Mouse (Mus musculus) heart, embryonic 14.5 days (tissue): Measurements from ENCODE around the gene S100a5. TPM values are rescaled to one million over a fixed set of nuclear protein-coding genes. Genes with fewer than 3 reads are reported as not detected.

Experiments used
- ATAC-seq: fragments of 200-750 bp; cut with Nextera tagmentation; 2 replicates; pipeline ENCODE4 v1.8.0; 2017; ENCODE audit warnings: low read depth, moderate TSS enrichment; ENCODE audit not compliant: insufficient number of reproducible peaks, insufficient read depth, low FRiP score
- H3K27ac ChIP-seq, 2 experiments: fragments of 200-500 bp in 1 of 2; fragments of 300-500 bp in 1 of 2; sonication (generic) in 1 of 2; replicated peaks in 1 of 2; 2 replicates each; pipeline ENCODE4 v1.5.1; 2012 to 2014; ENCODE audit warnings: low read depth in 2 of 2, low read length in 2 of 2, control low read depth in 1 of 2, mild to moderate bottlenecking in 1 of 2, mixed read lengths in 1 of 2; ENCODE audit not compliant: control insufficient read depth in 1 of 2, insufficient read depth in 1 of 2
- H3K27me3 ChIP-seq: fragments of 300-500 bp; sonication (generic); 2 replicates; pipeline ENCODE4 v1.6.1; 2014; ENCODE audit warnings: mild to moderate bottlenecking, low read length, control low read depth; ENCODE audit not compliant: control insufficient read depth, insufficient read depth
- H3K36me3 ChIP-seq: fragments of 300-500 bp; sonication (generic); 2 replicates; pipeline ENCODE4 v1.6.1; 2014; ENCODE audit warnings: mild to moderate bottlenecking, control low read depth, low read length, mixed read lengths; ENCODE audit not compliant: control insufficient read depth, insufficient read depth
- H3K4me1 ChIP-seq, 2 experiments: fragments of 200-500 bp in 1 of 2; fragments of 300-500 bp in 1 of 2; sonication (generic) in 1 of 2; 2 replicates each; pipeline ENCODE4 v1.6.1; 2012 to 2014; ENCODE audit warnings: low read length in 2 of 2, control low read depth in 1 of 2, mixed read lengths in 1 of 2; ENCODE audit not compliant: control insufficient read depth in 2 of 2, insufficient read depth in 2 of 2
- H3K4me2 ChIP-seq: fragments of 300-500 bp; sonication (generic); 2 replicates; pipeline ENCODE4 v1.6.1; 2014; ENCODE audit warnings: mild to moderate bottlenecking, low read length
- H3K4me3 ChIP-seq, 2 experiments: fragments of 200-500 bp in 1 of 2; fragments of 300-500 bp in 1 of 2; sonication (generic) in 1 of 2; 2 replicates each; pipeline ENCODE4 v1.5.1; 2012 to 2014; ENCODE audit warnings: low read length in 2 of 2, mild to moderate bottlenecking in 2 of 2, control low read depth in 1 of 2, low read depth in 1 of 2, moderate library complexity in 1 of 2; ENCODE audit not compliant: control insufficient read depth in 1 of 2, insufficient read depth in 1 of 2
- H3K9ac ChIP-seq: fragments of 300-500 bp; sonication (generic); 2 replicates; pipeline ENCODE4 v1.6.1; 2014; ENCODE audit warnings: mild to moderate bottlenecking, low read length
- H3K9me3 ChIP-seq: fragments of 300-500 bp; sonication (generic); 2 replicates; pipeline ENCODE4 v1.6.1; 2016; ENCODE audit warnings: low read length, control low read depth; ENCODE audit not compliant: control insufficient read depth
- WGBS: fragments of 180-500 bp; shearing (Covaris S2); extraction: QIAGEN DNeasy Blood & Tissue Kit; methylation state at CpG from one replicate; pipeline ENCODE4 v1.1.7; 2014; 5-methylcytosine and 5-hydroxymethylcytosine counted together
- polyA plus RNA-seq: library from polyadenylated mRNA; unstranded; fragments of >200 nt; fragmentation: Nextera tagmentation; extraction: Ambion mirVana; gene quantifications from 2 replicates; pipeline ENCODE4 v1.2.1, GENCODE M21; 2014

S100a5 gene
- polyA plus RNA-seq: not detected in 2 replicates

DNA sequence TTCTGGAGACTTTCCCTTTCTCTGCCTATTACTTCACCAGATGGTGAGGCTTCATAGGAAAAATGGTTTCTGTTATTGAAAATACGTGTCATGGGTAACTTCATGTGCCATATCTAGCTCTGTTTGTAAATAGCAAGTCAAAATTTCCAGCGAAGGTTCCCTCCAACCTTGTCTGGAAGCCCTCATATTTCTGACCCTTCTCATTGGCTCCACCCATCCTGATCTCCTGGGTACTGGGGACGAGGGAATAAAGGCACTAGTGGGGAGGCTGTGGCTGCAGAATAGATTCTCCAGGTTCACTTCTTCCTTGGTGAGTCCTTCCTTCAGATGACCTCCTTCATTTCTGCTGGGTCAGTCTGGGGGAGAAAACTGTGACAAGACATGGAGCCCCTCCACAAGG, at the start of gene S100a5:
Gene S100a5, plus strand, starts transcription at position 301 of the 400 bp plus-strand sequence.
- H3K36me3 ChIP-seq: no peaks in the 10 kb centered on the region
- H3K27ac ChIP-seq: no peak within 1 kb of the TSS
- no peak for ATAC-seq
- H3K9ac ChIP-seq: no peak within 1 kb of the TSS
- no peaks in the 10 kb centered on the region for H3K9me3 ChIP-seq
- H3K27me3 ChIP-seq: peaks cover 4% of the 10 kb centered on the region; the same call in 1 of the 2 replicates
- no peak within 1 kb of the TSS for H3K4me2 ChIP-seq
- 42% methylated on average over 3 of the region's 3 CpGs for WGBS
- peaks cover 21 to 22% of the 10 kb centered on the region in 2 experiments for H3K4me1 ChIP-seq
- H3K4me3 ChIP-seq: no peak within 1 kb of the TSS

- no peak within 1 kb of the TSS for H3K9ac ChIP-seq
- no peaks in the 10 kb centered on the region for H3K36me3 ChIP-seq
- no peak for ATAC-seq
- no peak within 1 kb of the TSS for H3K4me2 ChIP-seq
- no peaks in the 10 kb centered on the region for H3K4me1 ChIP-seq
- no peaks in the 10 kb centered on the region for H3K27me3 ChIP-seq
- H3K9me3 ChIP-seq: no peaks in the 10 kb centered on the region
- 82% methylated on average over 6 of the region's 6 CpGs for WGBS
- no peak within 1 kb of the TSS for H3K4me3 ChIP-seq
- no peak within 1 kb of the TSS for H3K27ac ChIP-seq
These were observed 48.2 kb upstream of the S100a5 start, which contains the start of gene S100a3 for GRCm38 (mm10) chr3:90560008-90560628. Gene S100a3, plus strand, starts transcription at chr3:90560578.

GRCm38 (mm10) chr3:90574691-90575090, 33.6 kb upstream of the S100a5 start:
- Histone ChIP-seq H3K27me3 (no peaks in the 10 kb centered on the region), H3K4me1 (no peaks in the 10 kb centered on the region; a peak in 1 of 4 replicates), H3K4me3 (no peak overlapping the region), H3K4me2 (no peak overlapping the region), H3K36me3 (no peaks in the 10 kb centered on the region), H3K9me3 (no peaks in the 10 kb centered on the region), H3K9ac (no peak overlapping the region), H3K27ac (no peak overlapping the region)
- no peak for ATAC-seq
- WGBS: 68% methylated on average over 5 of the region's 5 CpGs

DNA sequence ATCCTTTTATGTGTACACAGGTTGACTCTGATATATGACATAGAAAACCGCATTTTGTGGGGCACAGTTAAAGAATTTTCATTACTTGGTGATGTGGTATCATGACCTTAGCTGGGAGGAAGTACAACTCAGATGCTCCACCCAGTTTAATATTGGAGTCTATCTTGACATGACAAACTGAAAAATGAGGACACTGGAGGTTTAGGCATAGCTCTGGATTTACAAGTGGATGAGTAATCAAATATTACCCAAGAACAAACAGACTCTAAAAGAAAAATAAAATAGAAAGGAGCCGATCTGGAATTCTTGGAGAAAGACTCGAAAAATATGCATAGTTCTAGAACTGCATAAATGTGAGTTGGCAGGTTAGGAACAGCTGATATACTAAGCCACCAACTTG, 33.0 kb upstream of the S100a5 start:
- H3K9me3 ChIP-seq: no peaks in the 10 kb centered on the region
- ATAC-seq: no peak
- WGBS: 73% methylated on average over 3 of the region's 3 CpGs
- H3K9ac ChIP-seq: no peak overlapping the region
- no peak overlapping the region for H3K27ac ChIP-seq
- H3K27me3 ChIP-seq: no peaks in the 10 kb centered on the region
- no peak overlapping the region for H3K4me3 ChIP-seq
- no peaks in the 10 kb centered on the region; a peak in 1 of 4 replicates for H3K4me1 ChIP-seq
- no peaks in the 10 kb centered on the region for H3K36me3 ChIP-seq
- no peak overlapping the region for H3K4me2 ChIP-seq

GRCm38 (mm10) chr3:90576351-90577001, 31.8 kb upstream of the S100a5 start:
- H3K27ac ChIP-seq: no peak overlapping the region
- H3K27me3 ChIP-seq: no peaks in the 10 kb centered on the region
- H3K9me3 ChIP-seq: no peaks in the 10 kb centered on the region
- no peaks in the 10 kb centered on the region for H3K36me3 ChIP-seq
- WGBS: 59% methylated on average over 10 of the region's 10 CpGs
- ATAC-seq: no peak
- H3K4me3 ChIP-seq: no peak overlapping the region
- H3K4me2 ChIP-seq: no peak overlapping the region
- no peak overlapping the region for H3K9ac ChIP-seq
- no peaks in the 10 kb centered on the region; a peak in 1 of 4 replicates for H3K4me1 ChIP-seq

DNA sequence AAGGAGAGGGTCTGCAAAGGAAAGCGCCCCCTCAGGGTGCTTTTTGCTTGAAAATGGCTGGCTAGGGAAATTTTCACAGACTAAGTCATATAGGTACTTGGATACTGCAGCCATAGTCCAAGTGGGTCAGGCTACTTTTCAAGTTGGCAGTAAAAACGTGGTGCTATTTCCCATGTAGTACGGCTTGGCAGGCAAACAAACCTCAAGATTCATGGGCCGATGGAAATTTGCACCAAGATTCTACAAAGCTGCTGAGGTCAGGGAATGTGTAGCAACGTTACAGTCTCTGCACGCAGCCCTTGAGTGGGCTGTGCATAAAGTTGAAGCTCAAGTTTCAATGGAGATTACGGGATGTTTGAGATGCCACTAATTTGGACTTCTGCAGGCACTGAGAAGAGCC, 28.9 kb upstream of the S100a5 start:
- no peaks in the 10 kb centered on the region for H3K9me3 ChIP-seq
- peaks cover 0 to 9% of the 10 kb centered on the region in 2 experiments; a peak in 3 of 4 replicates for H3K4me1 ChIP-seq
- no peaks in the 10 kb centered on the region for H3K36me3 ChIP-seq
- no peak for ATAC-seq
- no peak overlapping the region for H3K27ac ChIP-seq
- H3K4me3 ChIP-seq: no peak overlapping the region
- no peaks in the 10 kb centered on the region for H3K27me3 ChIP-seq
- H3K4me2 ChIP-seq: no peak overlapping the region
- 43% methylated on average over 7 of the region's 7 CpGs for WGBS
- no peak overlapping the region for H3K9ac ChIP-seq

GRCm38 (mm10) chr3:90581141-90581540, 27.2 kb upstream of the S100a5 start:
- H3K4me2 ChIP-seq: no peak overlapping the region
- no peak overlapping the region for H3K27ac ChIP-seq
- WGBS: 94% methylated on average over 5 of the region's 5 CpGs
- no peak overlapping the region for H3K9ac ChIP-seq
- no peaks in the 10 kb centered on the region for H3K36me3 ChIP-seq
- no peaks in the 10 kb centered on the region for H3K27me3 ChIP-seq
- no peak for ATAC-seq
- no peaks in the 10 kb centered on the region for H3K9me3 ChIP-seq
- peaks cover 0 to 9% of the 10 kb centered on the region in 2 experiments; a peak in 3 of 4 replicates for H3K4me1 ChIP-seq
- no peak overlapping the region for H3K4me3 ChIP-seq
